In genomic region chr17:25507799-25508198, GRCm38 (mm10) we compare ENCODE assay signal across 9 mouse cellular contexts. TPM values are rescaled to one million over a fixed set of nuclear protein-coding genes. Genes with fewer than 3 reads are reported as not detected.
DNase-seq lines count a peak whose midpoint lies in the region; ATAC-seq and TF ChIP-seq lines count a peak whose summit lies in the region.
"Had no signal": no experiment of that assay in that cellular context is flagged by ENCODE, and none has a peak within 500 bp of the region (broad histone marks: within the 10 kb centered on the region; RNA-seq: fewer than 3 reads in every experiment).

No protein-coding gene starts in this region.

- WGBS in hindbrain, embryonic 10.5 days: 35% methylated on average over 3 of the region's 3 CpGs
- WGBS in hindbrain, embryonic 13.5 days: 19% methylated on average over 3 of the region's 3 CpGs
- 19% methylated on average over 3 of the region's 3 CpGs for WGBS in cerebellum, adult 2 months
- WGBS in limb, embryonic 11.5 days: 17% methylated on average over 3 of the region's 3 CpGs
- WGBS in neural tube, embryonic 11.5 days: 27% methylated on average over 3 of the region's 3 CpGs

- TF ChIP-seq POLR2A in cerebellum, adult 2 months (IDR thresholded peaks at IDR 0.05; ENCODE audit: borderline replicate concordance, insufficient read depth, low read length): no peak

- H3K27ac ChIP-seq in hindbrain, embryonic 10.5 days: no peak overlapping the region
- no peak overlapping the region for H3K27ac ChIP-seq in hindbrain, embryonic 13.5 days
- H3K27ac ChIP-seq in cerebellum, adult 2 months (ENCODE audit: insufficient read depth, low read length): no peak overlapping the region
- H3K27ac ChIP-seq in limb, embryonic 11.5 days (replicated peaks; ENCODE audit: low read depth, low read length): no peak overlapping the region
- no peak overlapping the region for H3K27ac ChIP-seq in neural tube, embryonic 11.5 days (ENCODE audit: low read depth, low read length)

- H3K36me3 ChIP-seq in hindbrain, embryonic 10.5 days: no peaks in the 10 kb centered on the region
- no peaks in the 10 kb centered on the region for H3K36me3 ChIP-seq in hindbrain, embryonic 13.5 days
- no peaks in the 10 kb centered on the region for H3K36me3 ChIP-seq in limb, embryonic 11.5 days (ENCODE audit: control insufficient read depth, insufficient read depth, low read length)
- H3K36me3 ChIP-seq in neural tube, embryonic 11.5 days (ENCODE audit: control insufficient read depth, insufficient read depth, low read length): no peaks in the 10 kb centered on the region

- H3K9me3 ChIP-seq in hindbrain, embryonic 10.5 days: no peaks in the 10 kb centered on the region
- H3K9me3 ChIP-seq in hindbrain, embryonic 13.5 days: no peaks in the 10 kb centered on the region
- H3K9me3 ChIP-seq in limb, embryonic 11.5 days (ENCODE audit: control insufficient read depth, low read length): no peaks in the 10 kb centered on the region
- no peaks in the 10 kb centered on the region for H3K9me3 ChIP-seq in neural tube, embryonic 11.5 days (ENCODE audit: control insufficient read depth, low read length)

- H3K4me3 ChIP-seq in hindbrain, embryonic 10.5 days: no peak overlapping the region
- H3K4me3 ChIP-seq in hindbrain, embryonic 13.5 days: no peak overlapping the region
- no peak overlapping the region for H3K4me3 ChIP-seq in cerebellum, adult 2 months (replicated peaks; ENCODE audit: insufficient read depth, low read depth, low read length)
- H3K4me3 ChIP-seq in limb, embryonic 11.5 days (ENCODE audit: low read depth, low read length): no peak overlapping the region
- no peak overlapping the region for H3K4me3 ChIP-seq in neural tube, embryonic 11.5 days (ENCODE audit: low read depth, low read length)

- no peak for ATAC-seq in hindbrain, embryonic 13.5 days (ENCODE audit: low FRiP score)
- peak; percentile 60; the same call in 1 of the 2 replicates for ATAC-seq in limb, embryonic 11.5 days (ENCODE audit: insufficient number of reproducible peaks, low FRiP score, low TSS enrichment, low read depth)
- no peak for ATAC-seq in neural tube, embryonic 11.5 days (ENCODE audit: insufficient read depth, low FRiP score, low TSS enrichment)

- no peak overlapping the region for H3K9ac ChIP-seq in hindbrain, embryonic 13.5 days
- H3K9ac ChIP-seq in limb, embryonic 11.5 days (ENCODE audit: low read length): no peak overlapping the region
- H3K9ac ChIP-seq in neural tube, embryonic 11.5 days (ENCODE audit: low read length): no peak overlapping the region

- TF ChIP-seq CTCF in cerebellum, adult 2 months (IDR thresholded peaks at IDR 0.05; ENCODE audit: borderline replicate concordance, insufficient read depth, low read depth, low read length): peak; percentile 82

- peaks cover 10% of the 10 kb centered on the region; the same call in 1 of the 2 replicates for H3K27me3 ChIP-seq in hindbrain, embryonic 10.5 days (ENCODE audit: insufficient read depth, poor library complexity, severe bottlenecking)
- H3K27me3 ChIP-seq in hindbrain, embryonic 13.5 days: peaks cover 13% of the 10 kb centered on the region; the same call in 1 of the 2 replicates
- H3K27me3 ChIP-seq in cerebellum, adult 2 months (ENCODE audit: control insufficient read depth, insufficient read depth, low read length): no peaks in the 10 kb centered on the region
- H3K27me3 ChIP-seq in limb, embryonic 11.5 days (ENCODE audit: control insufficient read depth, insufficient read depth, low read length): no peaks in the 10 kb centered on the region
- no peaks in the 10 kb centered on the region for H3K27me3 ChIP-seq in neural tube, embryonic 11.5 days (ENCODE audit: control insufficient read depth, insufficient read depth, low read length)

- DNase-seq in hindbrain, embryonic 10.5 days (ENCODE audit: low spot score): peak; percentile 77
- peak; percentile 30 to 60 for DNase-seq in cerebellum, adult 2 months
- peak; percentile 17 to 26 for DNase-seq in gastrocnemius, adult 8-10 months (ENCODE audit: low spot score in 2 of 2)
- peak; percentile 55 for DNase-seq in kidney, adult 9 months
- DNase-seq in limb, embryonic 11.5 days (ENCODE audit: low spot score): peak; percentile 90
- DNase-seq in neural tube, embryonic 11.5 days (ENCODE audit: low spot score): peak; percentile 75
- peak; percentile 21 for DNase-seq in thymus, postnatal 0 days (ENCODE audit: low spot score)

- H3K4me1 ChIP-seq in hindbrain, embryonic 10.5 days (replicated peaks): peaks cover 17% of the 10 kb centered on the region
- H3K4me1 ChIP-seq in hindbrain, embryonic 13.5 days (replicated peaks): peaks cover 12% of the 10 kb centered on the region; the same call in 1 of the 2 replicates
- H3K4me1 ChIP-seq in cerebellum, adult 2 months (ENCODE audit: control insufficient read depth, insufficient read depth, low read length): no peaks in the 10 kb centered on the region
- H3K4me1 ChIP-seq in limb, embryonic 11.5 days (ENCODE audit: control insufficient read depth, insufficient read depth, low read length): no peaks in the 10 kb centered on the region
- no peaks in the 10 kb centered on the region for H3K4me1 ChIP-seq in neural tube, embryonic 11.5 days (ENCODE audit: control insufficient read depth, insufficient read depth, low read length)

- no peak overlapping the region for H3K4me2 ChIP-seq in hindbrain, embryonic 13.5 days
- H3K4me2 ChIP-seq in limb, embryonic 11.5 days (ENCODE audit: low read depth, severe bottlenecking): no peak overlapping the region
- H3K4me2 ChIP-seq in neural tube, embryonic 11.5 days (ENCODE audit: low read depth): no peak overlapping the region

RNA-seq across cellular contexts. Expression of gene Sstr5, which starts 10.7 kb away (rescaled TPM):
- 0.06 and 0.27 TPM in 2 replicates for polyA plus RNA-seq in hindbrain, embryonic 10.5 days (2016; fragmentation: Nextera tagmentation; extraction: Ambion mirVana)
- polyA plus RNA-seq in hindbrain, embryonic 13.5 days (2015; fragmentation: Nextera tagmentation; extraction: Ambion mirVana): 0.38 and 0.45 TPM in 2 replicates
- polyA plus RNA-seq in cerebellum, adult 2 months (2012; rRNA removed): 0.11 and 0.16 TPM in 2 replicates
- not detected for total RNA-seq in gastrocnemius, adult 8-10 months (2022)
- 0.17 TPM in 1 of 2 replicates, not detected in the other for polyA plus RNA-seq in limb, embryonic 11.5 days (2014; fragmentation: Nextera tagmentation; extraction: Ambion mirVana)
- not detected in 2 replicates for polyA plus RNA-seq in neural tube, embryonic 11.5 days (2014; fragmentation: Nextera tagmentation; extraction: Ambion mirVana)
- polyA plus RNA-seq in thymus, postnatal 0 days (2015; fragmentation: Nextera tagmentation; extraction: Ambion mirVana): 0.05 and 0.07 TPM in 2 replicates
- polyA plus RNA-seq: stomach, embryonic 14.5 days had no signal

RNA-seq across cellular contexts. Expression of gene Tekt4, which starts 53.4 kb away (rescaled TPM):
- 1.2 and 2.8 TPM in 2 replicates for polyA plus RNA-seq in hindbrain, embryonic 10.5 days (2016; fragmentation: Nextera tagmentation; extraction: Ambion mirVana)
- 1.1 and 2.0 TPM in 2 replicates for polyA plus RNA-seq in hindbrain, embryonic 13.5 days (2015; fragmentation: Nextera tagmentation; extraction: Ambion mirVana)
- 1.1 and 1.3 TPM in 2 replicates for polyA plus RNA-seq in cerebellum, adult 2 months (2012; rRNA removed)
- total RNA-seq in gastrocnemius, adult 8-10 months (2022): not detected
- polyA plus RNA-seq in limb, embryonic 11.5 days (2014; fragmentation: Nextera tagmentation; extraction: Ambion mirVana): not detected in 2 replicates
- polyA plus RNA-seq in neural tube, embryonic 11.5 days (2014; fragmentation: Nextera tagmentation; extraction: Ambion mirVana): 0.25 and 0.46 TPM in 2 replicates
- 0.20 and 0.53 TPM in 2 replicates for polyA plus RNA-seq in thymus, postnatal 0 days (2015; fragmentation: Nextera tagmentation; extraction: Ambion mirVana)
- polyA plus RNA-seq: stomach, embryonic 14.5 days had no signal

Comparison
In these comparisons a context has a peak if more than half of its experiments do, and no peak if none do; other contexts are left out.
1. DNase-seq: peak in every context shown above with its lines; median percentile 90 in limb, embryonic 11.5 days; 77 in hindbrain, embryonic 10.5 days; 75 in neural tube, embryonic 11.5 days; 55 in kidney, adult 9 months; 45 in cerebellum, adult 2 months; 22 in gastrocnemius, adult 8-10 months; 21 in thymus, postnatal 0 days.